Mouse (Mus musculus): ENCODE measurements at regions not wholly inside any gene's neighbourhood (a gene's known extent, or its start where the extent isn't known, plus 50 kb on each side); places are given as distances from the start of the nearest gene placed in this dataset.
"Not testable (repeated sequence)": the region's sequence is repeated elsewhere in the genome, so short reads cannot be mapped to it uniquely, and the experiment has no call there.

DNA sequence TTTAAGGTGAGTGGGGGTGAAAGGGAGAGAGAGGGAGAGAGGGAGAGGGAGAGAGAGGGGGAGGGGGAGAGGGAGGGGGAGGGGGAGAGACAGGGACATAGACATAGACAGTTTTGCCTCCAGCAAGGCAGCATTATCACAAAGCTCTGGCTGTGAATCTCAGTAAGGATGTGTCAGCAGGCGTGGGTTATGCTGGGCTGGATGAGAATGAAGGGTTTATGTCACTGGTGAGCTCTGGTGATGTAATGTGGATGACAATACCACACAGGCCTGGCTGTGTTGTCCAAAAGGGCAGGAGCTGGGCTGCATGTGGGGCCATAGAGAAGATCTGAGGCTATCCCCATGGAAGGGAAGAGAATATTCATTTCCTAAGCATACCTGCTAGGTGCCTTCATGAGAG lies 282.0 kb downstream of the 4933412E24Rik start:
- DNase-seq (ENCODE audit: low read depth in 2 of 2, low spot score in 2 of 2): no peak

GRCm38 (mm10) chr15:59733932-59734331 lies 282.5 kb downstream of the 4933412E24Rik start:
- DNase-seq (ENCODE audit: low read depth in 2 of 2, low spot score in 2 of 2): no peak

DNA sequence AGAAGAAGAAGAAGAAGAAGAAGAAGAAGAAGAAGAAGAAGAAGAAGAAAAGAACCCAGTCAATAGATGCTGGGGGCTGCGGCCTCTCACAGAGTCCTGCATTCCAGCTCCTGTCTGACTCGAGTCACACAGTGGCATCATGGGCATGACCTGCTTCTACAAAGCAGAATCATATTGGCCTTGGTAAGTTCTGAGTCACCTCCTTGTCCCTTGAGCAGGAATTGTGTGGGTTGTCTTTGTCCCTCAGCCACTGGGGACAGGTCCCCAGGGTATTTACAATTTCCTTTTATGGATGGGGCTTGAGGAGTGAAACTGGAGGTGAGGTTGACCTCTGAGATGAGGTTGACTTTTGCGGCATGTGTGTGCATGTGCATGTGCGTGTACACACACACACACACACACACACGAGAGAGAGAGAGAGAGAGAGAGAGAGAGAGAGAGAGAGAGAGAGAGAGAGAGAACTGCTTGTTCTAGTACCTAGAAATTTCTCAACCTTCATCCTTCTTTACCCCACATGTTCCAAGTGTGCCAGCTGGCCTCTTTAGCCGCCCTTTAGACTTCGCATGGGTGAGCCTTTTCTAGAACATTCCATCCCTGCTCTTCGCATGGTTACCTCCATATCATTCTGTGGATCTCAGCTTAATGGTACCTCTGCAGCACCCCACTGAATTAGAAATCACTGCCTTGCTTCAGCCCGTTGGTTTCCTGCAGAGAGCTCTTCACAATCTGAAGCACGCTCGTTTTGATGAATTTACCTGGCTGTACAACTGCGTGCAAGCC lies 283.2 kb downstream of the 4933412E24Rik start:
- DNase-seq (ENCODE audit: low read depth in 2 of 2, low spot score in 2 of 2): no peak

GRCm38 (mm10) chr15:59731129-59731528 lies 285.3 kb downstream of the 4933412E24Rik start:
- no peak for DNase-seq (ENCODE audit: low read depth in 2 of 2, low spot score in 2 of 2)

DNA sequence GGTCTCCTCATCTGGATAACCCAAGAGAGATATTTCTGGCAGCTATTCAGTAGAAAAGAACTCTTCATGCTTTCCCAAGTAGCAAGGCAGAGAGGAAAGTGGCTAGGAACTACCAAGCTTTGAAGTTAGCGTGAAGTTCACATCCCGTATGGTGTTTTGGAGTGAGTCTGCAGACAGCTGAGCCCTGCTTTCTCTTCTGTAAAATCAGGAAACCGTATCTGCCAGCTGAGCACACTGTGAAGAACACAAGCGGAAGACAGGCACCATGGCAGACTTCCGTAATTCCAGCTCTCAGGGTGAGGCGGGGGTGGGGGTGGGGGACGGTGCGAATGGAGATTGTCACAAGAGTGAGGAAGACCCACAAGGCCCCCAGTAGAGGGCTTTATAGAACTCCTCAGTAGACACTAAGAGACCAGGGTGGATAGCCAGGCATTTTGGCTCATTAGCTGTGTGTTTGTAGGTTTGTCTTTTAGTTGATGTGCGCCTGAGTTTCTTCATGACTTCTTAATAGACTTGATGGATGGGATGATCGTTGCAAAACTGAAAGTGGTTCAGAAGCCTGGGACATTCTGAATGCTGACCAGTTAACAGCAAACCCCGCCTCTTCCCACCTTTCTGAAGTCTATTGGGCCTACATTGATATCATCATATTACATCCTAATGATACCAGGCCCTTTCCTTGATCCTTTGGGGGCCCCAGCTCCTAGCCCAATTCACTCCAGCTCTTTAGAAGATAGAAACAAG lies 287.4 kb downstream of the 4933412E24Rik start:
- no peak for DNase-seq (ENCODE audit: low read depth in 2 of 2, low spot score in 2 of 2)

DNA sequence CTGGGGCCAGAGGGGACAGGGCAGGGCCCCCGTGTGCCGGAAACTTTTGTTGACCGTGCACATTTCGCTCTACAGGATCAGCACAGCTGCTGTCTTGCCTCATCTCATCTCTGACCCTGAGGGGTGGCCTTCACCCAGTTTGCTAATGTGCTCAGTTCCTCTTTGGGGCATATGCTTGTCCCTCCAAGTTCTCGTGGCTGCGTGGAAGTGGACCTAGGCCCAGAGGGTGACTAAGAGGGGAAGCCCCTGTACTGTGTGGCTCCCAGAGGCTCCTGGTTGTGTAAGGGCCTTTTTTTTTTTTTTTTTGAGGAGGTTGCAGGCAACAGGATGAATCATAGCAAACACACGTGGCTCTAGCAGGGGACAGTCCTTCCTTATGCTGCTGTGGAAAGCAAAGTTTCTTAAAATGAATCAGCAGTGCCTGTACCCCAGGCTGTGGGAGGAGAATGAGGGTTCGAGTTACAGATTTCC lies 288.2 kb downstream of the 4933412E24Rik start:
- DNase-seq (ENCODE audit: low read depth in 2 of 2, low spot score in 2 of 2): no peak

DNA sequence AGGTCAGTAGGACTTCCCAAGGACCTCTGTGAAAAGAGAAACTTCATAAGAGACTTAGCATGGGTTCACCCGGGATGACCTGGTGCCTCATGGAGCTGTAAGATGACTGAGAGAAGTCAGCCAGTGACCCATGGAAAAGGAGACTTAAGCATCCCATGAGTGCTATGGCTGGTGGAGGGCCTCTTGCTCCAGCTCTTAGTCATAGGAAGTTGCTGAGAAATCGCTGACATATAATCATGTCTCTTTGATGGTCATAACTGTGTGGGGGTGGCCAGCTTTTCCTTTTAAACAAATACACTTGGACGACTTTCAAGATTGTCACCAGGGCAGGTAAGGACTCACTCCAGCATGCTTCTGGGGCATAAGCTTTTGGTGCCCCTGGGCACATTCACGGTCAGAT lies 290.5 kb downstream of the 4933412E24Rik start:
- no peak for DNase-seq (ENCODE audit: low read depth in 2 of 2, low spot score in 2 of 2)

GRCm38 (mm10) chr15:59722661-59723413 lies 293.6 kb downstream of the 4933412E24Rik start:
- no peak for DNase-seq (ENCODE audit: low read depth in 2 of 2, low spot score in 2 of 2)

DNA sequence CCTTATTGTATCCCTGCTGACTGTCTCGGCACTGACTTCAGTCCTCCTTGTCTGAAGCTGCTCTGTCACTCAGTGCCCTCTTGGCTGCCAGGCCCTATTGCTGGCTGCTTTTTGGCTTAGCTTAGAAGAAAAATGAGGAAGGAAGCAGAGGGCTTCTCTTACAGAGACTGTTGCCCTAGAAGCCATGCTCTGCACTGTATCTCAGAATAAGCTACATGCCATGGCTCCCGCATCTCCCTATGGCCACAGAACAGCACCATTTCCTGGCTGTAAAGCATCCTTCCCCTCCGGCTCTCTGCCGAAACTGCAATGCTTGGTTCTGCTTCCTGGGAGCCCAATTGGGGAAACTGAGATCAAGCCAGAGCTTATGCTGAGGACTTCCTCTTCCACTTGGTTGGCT lies 295.0 kb downstream of the 4933412E24Rik start:
- no peak for DNase-seq (ENCODE audit: low read depth in 2 of 2, low spot score in 2 of 2)

GRCm38 (mm10) chr15:59721018-59721417 lies 295.4 kb downstream of the 4933412E24Rik start:
- no peak for DNase-seq (ENCODE audit: low read depth in 2 of 2, low spot score in 2 of 2)

DNA sequence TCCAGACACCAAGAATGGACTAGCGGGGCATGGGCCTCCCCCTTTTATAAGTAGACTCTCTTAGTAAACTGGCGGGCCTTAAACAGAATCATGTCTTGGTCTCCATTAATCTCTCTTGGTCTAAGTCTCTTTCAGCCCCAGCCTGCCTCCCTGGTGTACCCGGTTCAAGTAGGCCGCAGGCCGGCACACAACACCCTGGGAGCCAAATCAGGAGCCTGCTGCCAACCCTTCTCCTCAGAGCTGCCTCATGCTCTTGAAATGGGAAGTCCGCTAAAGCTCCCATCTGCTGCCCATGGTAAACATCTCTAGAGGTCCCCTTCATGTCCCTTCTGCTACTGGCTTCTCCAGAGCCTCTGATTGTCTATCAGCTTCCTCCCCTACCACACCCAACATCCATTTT lies 296.3 kb downstream of the 4933412E24Rik start:
- no peak for DNase-seq (ENCODE audit: low read depth in 2 of 2, low spot score in 2 of 2)

DNA sequence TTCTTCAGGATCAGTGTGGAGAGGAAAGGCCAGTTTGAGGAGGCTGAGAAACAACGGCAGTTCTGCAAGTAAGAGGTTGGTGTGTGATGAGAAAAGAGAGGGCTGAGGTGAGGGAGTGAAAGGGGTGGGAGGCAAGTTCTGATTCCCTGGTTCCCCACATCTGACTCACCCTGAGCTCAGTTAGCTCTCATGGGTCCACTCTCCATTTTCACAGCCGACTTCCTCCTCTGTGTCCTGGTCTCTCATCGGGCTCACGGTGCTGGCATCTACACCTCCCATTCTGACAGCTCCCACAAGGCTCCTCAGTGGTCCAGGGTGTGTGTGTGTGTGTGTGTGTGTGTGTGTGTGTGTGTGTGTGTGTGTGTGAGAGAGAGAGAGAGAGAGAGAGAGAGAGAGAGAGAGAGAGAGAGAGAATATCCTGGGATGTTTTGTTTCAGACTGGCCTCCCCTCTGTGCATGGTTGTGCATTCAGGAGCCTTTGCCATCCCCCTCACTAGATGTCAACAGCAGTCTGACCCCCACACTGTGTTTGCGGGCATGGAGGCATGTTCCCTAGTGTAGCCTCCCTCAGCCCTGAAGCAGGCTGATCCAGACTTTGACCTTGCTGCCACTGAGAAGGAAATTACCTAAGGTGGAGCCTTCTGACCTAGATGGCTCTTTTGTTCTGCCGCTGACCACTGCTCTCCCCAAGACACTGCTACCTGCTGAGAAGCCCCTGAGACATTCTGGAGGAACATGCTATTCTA lies 296.9 kb downstream of the 4933412E24Rik start:
- DNase-seq (ENCODE audit: low read depth in 2 of 2, low spot score in 2 of 2): not testable (repeated sequence)

DNA sequence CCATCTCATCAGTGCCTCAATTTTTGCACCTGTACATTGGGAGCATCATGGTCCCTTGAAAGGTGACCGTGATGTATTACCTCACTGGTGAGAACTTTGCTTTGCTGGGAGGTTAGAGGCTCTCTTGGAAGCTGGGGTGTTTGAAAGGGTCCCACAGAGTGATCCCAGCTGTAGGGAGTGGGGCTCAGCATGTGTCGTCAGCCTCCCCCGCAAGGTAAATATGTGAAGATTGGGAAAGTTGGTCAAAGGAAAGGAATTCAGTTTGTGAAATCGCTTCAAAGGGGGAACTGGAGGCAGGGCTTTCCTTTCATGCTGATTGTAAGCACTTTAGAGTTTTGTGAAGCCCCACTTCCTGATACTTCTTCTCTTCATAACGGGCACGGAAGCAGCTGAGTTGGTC lies 299.5 kb downstream of the 4933412E24Rik start:
- DNase-seq (ENCODE audit: low read depth in 2 of 2, low spot score in 2 of 2): no peak

DNA sequence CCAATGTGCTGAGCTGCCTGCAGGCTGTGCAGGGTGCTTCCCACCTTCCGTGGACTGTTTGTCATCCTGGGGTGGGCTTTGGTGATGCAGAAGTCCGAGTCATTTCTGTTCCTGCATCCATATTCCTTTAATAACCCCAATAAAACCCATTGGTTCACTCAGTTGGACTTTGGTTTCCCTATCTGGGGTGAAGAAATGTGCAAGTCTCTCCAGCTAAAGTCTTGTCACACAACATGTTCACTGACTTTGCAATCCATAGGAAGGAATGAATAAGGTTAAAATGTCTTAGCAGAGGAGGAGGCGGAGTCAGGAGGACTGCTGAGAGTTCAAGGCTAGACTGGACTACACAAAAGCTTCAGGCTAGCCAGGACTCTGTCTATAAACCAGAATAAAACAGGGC lies 300.5 kb downstream of the 4933412E24Rik start:
- no peak for DNase-seq (ENCODE audit: low read depth in 2 of 2, low spot score in 2 of 2)

DNA sequence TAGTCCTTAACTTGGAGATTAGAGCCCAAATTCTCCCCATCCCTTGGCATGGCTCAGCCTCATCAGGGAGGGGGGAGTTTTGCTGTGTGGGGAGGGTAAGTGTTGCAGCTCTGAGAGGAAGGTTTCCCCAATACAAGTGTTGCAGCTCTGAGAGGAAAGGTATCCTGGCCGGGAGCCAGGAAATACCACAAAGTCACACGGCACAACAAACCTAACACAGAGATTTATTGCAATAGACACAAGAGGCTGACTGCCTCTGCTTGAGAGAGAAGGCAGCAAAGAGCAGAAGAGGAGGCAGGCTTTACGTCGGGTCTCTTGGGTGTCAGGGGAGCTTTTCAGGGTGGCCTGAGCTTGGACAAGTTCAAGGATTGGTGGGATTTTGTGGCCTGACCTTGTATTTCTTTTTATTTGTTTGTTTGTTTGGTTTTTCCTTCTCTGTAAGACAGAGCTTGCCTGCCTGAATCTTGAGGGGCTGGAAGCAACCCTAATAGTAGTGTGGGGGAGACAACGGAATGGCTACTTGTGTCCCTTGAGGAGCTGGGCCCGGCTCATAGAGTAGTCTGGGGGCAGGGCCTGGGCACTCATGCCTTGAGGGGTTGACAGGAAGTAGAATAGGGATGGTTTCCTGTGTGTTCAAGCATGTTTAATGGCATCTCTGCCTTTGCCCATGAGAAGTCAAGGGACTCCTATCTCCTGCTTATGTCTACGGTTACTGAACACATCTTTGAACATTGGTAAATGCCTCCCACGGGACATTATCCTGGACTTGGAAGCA lies 302.3 kb downstream of the 4933412E24Rik start:
- DNase-seq (ENCODE audit: low read depth in 2 of 2, low spot score in 2 of 2): peak in 1 of 2 experiments; percentile 7

GRCm38 (mm10) chr15:59712077-59712752 lies 304.2 kb downstream of the 4933412E24Rik start:
- no peak for DNase-seq (ENCODE audit: low read depth in 2 of 2, low spot score in 2 of 2)

- DNase-seq (ENCODE audit: low read depth in 2 of 2, low spot score in 2 of 2): no peak
These were observed 306.5 kb downstream of the 4933412E24Rik start for GRCm38 (mm10) chr15:59709925-59710324.

GRCm38 (mm10) chr15:59708402-59708801 lies 308.0 kb downstream of the 4933412E24Rik start:
- DNase-seq (ENCODE audit: low read depth in 2 of 2, low spot score in 2 of 2): no peak

DNA sequence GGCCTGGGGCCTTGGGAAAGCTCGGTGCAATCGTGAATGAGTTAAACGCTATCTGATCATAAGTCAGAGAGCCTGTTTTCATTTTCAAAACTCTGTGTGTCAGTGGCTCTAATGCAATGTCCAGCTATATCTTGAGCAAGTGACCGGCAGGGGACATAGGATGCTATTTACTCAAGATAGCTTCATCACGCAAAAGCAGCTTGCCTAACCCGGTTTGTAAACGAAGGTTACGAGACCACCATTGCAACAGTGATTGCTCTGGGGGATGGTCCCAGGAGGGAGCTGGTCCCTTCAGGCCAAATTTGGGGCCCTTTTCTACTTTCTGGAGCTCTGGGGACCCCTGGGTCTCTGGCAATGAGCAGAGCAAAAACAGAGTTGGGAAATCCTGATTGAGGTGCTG lies 309.3 kb downstream of the 4933412E24Rik start:
- no peak for DNase-seq (ENCODE audit: low read depth in 2 of 2, low spot score in 2 of 2)
